Mouse (Mus musculus): ENCODE measurements around the gene Cpsf4. TPM values are rescaled to one million over a fixed set of nuclear protein-coding genes. Genes with fewer than 3 reads are reported as not detected.
"Not testable (repeated sequence)": the region's sequence is repeated elsewhere in the genome, so short reads cannot be mapped to it uniquely, and the experiment has no call there.

Gene Cpsf4
- total RNA-seq (2021), result 1 to 10 TPM; 7.1 to 8.8 TPM
- long read RNA-seq, experiment 1, transcript Cpsf4-207 (8 exons, 1,387 nt), result major isoform, 5 of 10 reads
- long read RNA-seq, experiment 1, partial matches to known transcripts, result 0 of 10 reads
- long read RNA-seq, experiment 1, other reads (novel, unspliced or antisense), result 0 of 10 reads
- long read RNA-seq, experiment 2, transcript Cpsf4-205 (8 exons, 1,713 nt), result major isoform, 6 of 15 reads
- long read RNA-seq, experiment 2, partial matches to known transcripts, result 2 of 15 reads
- long read RNA-seq, experiment 2, other reads (novel, unspliced or antisense), result 2 of 15 reads

- DNase-seq, result peak; percentile 99
- intact Hi-C loops (cut with DNase I; ENCODE audit: low total_unique reads), result no loop called here
These were observed at the start of gene Cpsf4, which contains the start of gene Ptcd1 for GRCm38 (mm10) chr5:145166536-145167305. Gene Cpsf4, plus strand, starts transcription at chr5:145167213. Gene Ptcd1, minus strand, starts transcription at chr5:145167108.

- intact Hi-C loops (cut with DNase I; ENCODE audit: low total_unique reads), result no loop called here
- no peak for DNase-seq
These were observed 49.0 kb upstream of the Cpsf4 start for GRCm38 (mm10) chr5:145118005-145118404.

- DNase-seq, result no peak
- intact Hi-C loops (cut with DNase I; ENCODE audit: low total_unique reads), result no loop called here
These were observed 48.6 kb upstream of the Cpsf4 start for GRCm38 (mm10) chr5:145118461-145118860.

GRCm38 (mm10) chr5:145119385-145119784 lies 47.6 kb upstream of the Cpsf4 start:
- DNase-seq, result no peak
- intact Hi-C loops (cut with DNase I; ENCODE audit: low total_unique reads), result no loop called here

GRCm38 (mm10) chr5:145120921-145121320 lies 46.1 kb upstream of the Cpsf4 start:
- intact Hi-C loops (cut with DNase I; ENCODE audit: low total_unique reads), result no loop called here
- peak; percentile 26 for DNase-seq

GRCm38 (mm10) chr5:145123396-145123795 lies 43.6 kb upstream of the Cpsf4 start:
- DNase-seq, result no peak
- intact Hi-C loops (cut with DNase I; ENCODE audit: low total_unique reads), result no loop called here

GRCm38 (mm10) chr5:145126580-145126979 lies 40.4 kb upstream of the Cpsf4 start:
- intact Hi-C loops (cut with DNase I; ENCODE audit: low total_unique reads), result no loop called here
- DNase-seq, result no peak

- no peak for DNase-seq
- intact Hi-C loops (cut with DNase I; ENCODE audit: low total_unique reads), result no loop called here
These were observed 37.9 kb upstream of the Cpsf4 start for GRCm38 (mm10) chr5:145129124-145129523.

GRCm38 (mm10) chr5:145129773-145130172 lies 37.2 kb upstream of the Cpsf4 start:
- intact Hi-C loops (cut with DNase I; ENCODE audit: low total_unique reads); DNase-seq: not testable (repeated sequence)

GRCm38 (mm10) chr5:145130191-145130590 lies 36.8 kb upstream of the Cpsf4 start:
- no peak for DNase-seq
- intact Hi-C loops (cut with DNase I; ENCODE audit: low total_unique reads), result no loop called here

GRCm38 (mm10) chr5:145130995-145131394 lies 36.0 kb upstream of the Cpsf4 start:
- DNase-seq, result no peak
- intact Hi-C loops (cut with DNase I; ENCODE audit: low total_unique reads), result no loop called here

- intact Hi-C loops (cut with DNase I; ENCODE audit: low total_unique reads); DNase-seq: not testable (repeated sequence)
These were observed 33.7 kb upstream of the Cpsf4 start for GRCm38 (mm10) chr5:145133275-145133674.

- DNase-seq, result no peak
- intact Hi-C loops (cut with DNase I; ENCODE audit: low total_unique reads), result no loop called here
These were observed 28.2 kb upstream of the Cpsf4 start for GRCm38 (mm10) chr5:145138836-145139235.

GRCm38 (mm10) chr5:145139571-145140519 lies 27.2 kb upstream of the Cpsf4 start, which contains the start of the genes Pdap1 and Bud31:
Gene Pdap1, minus strand, starts transcription at chr5:145140238.
Gene Bud31, plus strand, starts transcription at chr5:145140362.
- peak; percentile 94 for DNase-seq
- intact Hi-C loops (cut with DNase I; ENCODE audit: low total_unique reads), result no loop called here

GRCm38 (mm10) chr5:145140611-145141010 lies 26.4 kb upstream of the Cpsf4 start:
- intact Hi-C loops (cut with DNase I; ENCODE audit: low total_unique reads), result no loop called here
- no peak for DNase-seq

- no peak for DNase-seq
- intact Hi-C loops (cut with DNase I; ENCODE audit: low total_unique reads), result no loop called here
These were observed 19.3 kb upstream of the Cpsf4 start for GRCm38 (mm10) chr5:145147748-145148147.

- intact Hi-C loops (cut with DNase I; ENCODE audit: low total_unique reads), result no loop called here
- DNase-seq, result no peak
These were observed 17.7 kb upstream of the Cpsf4 start for GRCm38 (mm10) chr5:145149294-145149693.

GRCm38 (mm10) chr5:145152690-145153089 lies 14.3 kb upstream of the Cpsf4 start:
- intact Hi-C loops (cut with DNase I; ENCODE audit: low total_unique reads), result no loop called here
- no peak for DNase-seq

GRCm38 (mm10) chr5:145161361-145161760 lies 5.7 kb upstream of the Cpsf4 start:
- no peak for DNase-seq
- intact Hi-C loops (cut with DNase I; ENCODE audit: low total_unique reads), result no loop called here

- DNase-seq, result no peak
- intact Hi-C loops (cut with DNase I; ENCODE audit: low total_unique reads), result no loop called here
These were observed 2.3 kb upstream of the Cpsf4 start for GRCm38 (mm10) chr5:145164710-145165109.
